Comparison of ENCODE assay signal across 19 mouse cellular contexts in genomic region chr2:64973819-64974441, GRCm38 (mm10). TPM values are rescaled to one million over a fixed set of nuclear protein-coding genes. Genes with fewer than 3 reads are reported as not detected.
A peak's percentile ranks its signal among the peaks of the same experiment; 100 is the strongest.
DNase-seq lines count a peak whose midpoint lies in the region; ATAC-seq and TF ChIP-seq lines count a peak whose summit lies in the region.
"Had no signal": no experiment of that assay in that cellular context is flagged by ENCODE, and none has a peak within 500 bp of the region (broad histone marks: within the 10 kb centered on the region; RNA-seq: fewer than 3 reads in every experiment).

No protein-coding gene starts in this region.

- no peak overlapping the region for H3K4me2 ChIP-seq in lung, embryonic 15.5 days
- no peak overlapping the region for H3K4me2 ChIP-seq in lung, postnatal 0 days (replicated peaks; ENCODE audit: low read depth, low read length)
- H3K4me2 ChIP-seq in liver, embryonic 11.5 days = no peak overlapping the region
- no peak overlapping the region for H3K4me2 ChIP-seq in liver, postnatal 0 days (ENCODE audit: low read depth, low read length)
- H3K4me2 ChIP-seq: embryonic facial prominence, embryonic 12.5 days; hindbrain, embryonic 12.5 days; midbrain, embryonic 12.5 days; neural tube, embryonic 12.5 days had no signal

- TF ChIP-seq CTCF in lung, postnatal 0 days (IDR thresholded peaks at IDR 0.05) = no peak
- TF ChIP-seq CTCF in liver, postnatal 0 days (IDR thresholded peaks at IDR 0.05; ENCODE audit: low read depth) = no peak

- 60% methylated on average over 10 of the region's 10 CpGs for WGBS in lung, embryonic 15.5 days
- 57% methylated on average over 10 of the region's 10 CpGs for WGBS in lung, postnatal 0 days
- 77% methylated on average over 10 of the region's 10 CpGs for WGBS in liver, embryonic 11.5 days
- WGBS in liver, postnatal 0 days (ENCODE audit: insufficient replicate concordance) = 65% methylated on average over 10 of the region's 10 CpGs

- no peaks in the 10 kb centered on the region for H3K9me3 ChIP-seq in lung, embryonic 15.5 days
- H3K9me3 ChIP-seq in lung, postnatal 0 days (ENCODE audit: low read length) = no peaks in the 10 kb centered on the region
- H3K9me3 ChIP-seq in liver, embryonic 11.5 days (ENCODE audit: control insufficient read depth, low read length) = no peaks in the 10 kb centered on the region
- H3K9me3 ChIP-seq in liver, postnatal 0 days (ENCODE audit: low read length) = no peaks in the 10 kb centered on the region
- H3K9me3 ChIP-seq: embryonic facial prominence, embryonic 12.5 days; heart, embryonic 10.5 days; hindbrain, embryonic 12.5 days; midbrain, embryonic 12.5 days; neural tube, embryonic 12.5 days had no signal

- peaks cover 26% of the 10 kb centered on the region for H3K4me1 ChIP-seq in lung, embryonic 15.5 days
- no peaks in the 10 kb centered on the region for H3K4me1 ChIP-seq in lung, postnatal 0 days (ENCODE audit: insufficient read depth, low read depth, low read length)
- no peaks in the 10 kb centered on the region; the same call in 1 of the 2 replicates for H3K4me1 ChIP-seq in liver, embryonic 11.5 days (replicated peaks; ENCODE audit: control insufficient read depth, insufficient read depth, low read length)
- no peaks in the 10 kb centered on the region; the same call in none of the 2 replicates for H3K4me1 ChIP-seq in liver, postnatal 0 days (ENCODE audit: insufficient read depth)
- H3K4me1 ChIP-seq: embryonic facial prominence, embryonic 12.5 days; neural tube, embryonic 12.5 days had no signal

- H3K36me3 ChIP-seq in lung, embryonic 15.5 days = no peaks in the 10 kb centered on the region
- H3K36me3 ChIP-seq in lung, postnatal 0 days (ENCODE audit: insufficient read depth, low read length) = no peaks in the 10 kb centered on the region
- no peaks in the 10 kb centered on the region for H3K36me3 ChIP-seq in liver, embryonic 11.5 days (ENCODE audit: control insufficient read depth, insufficient read depth, low read length)
- no peaks in the 10 kb centered on the region for H3K36me3 ChIP-seq in liver, postnatal 0 days (replicated peaks; ENCODE audit: insufficient read depth, low read length)
- H3K36me3 ChIP-seq: embryonic facial prominence, embryonic 12.5 days; heart, embryonic 10.5 days; hindbrain, embryonic 12.5 days; midbrain, embryonic 12.5 days; neural tube, embryonic 12.5 days had no signal

- H3K27me3 ChIP-seq in lung, embryonic 15.5 days = no peaks in the 10 kb centered on the region
- no peaks in the 10 kb centered on the region for H3K27me3 ChIP-seq in lung, postnatal 0 days (replicated peaks; ENCODE audit: insufficient read depth, low read length)
- H3K27me3 ChIP-seq in liver, embryonic 11.5 days (replicated peaks; ENCODE audit: control insufficient read depth, insufficient read depth, low read length) = no peaks in the 10 kb centered on the region
- no peaks in the 10 kb centered on the region for H3K27me3 ChIP-seq in liver, postnatal 0 days (ENCODE audit: insufficient read depth, low read length)
- H3K27me3 ChIP-seq: embryonic facial prominence, embryonic 12.5 days; hindbrain, embryonic 12.5 days; midbrain, embryonic 12.5 days; neural tube, embryonic 12.5 days had no signal

- no peak for TF ChIP-seq EP300 in lung, postnatal 0 days (IDR thresholded peaks at IDR 0.05)
- TF ChIP-seq EP300 in liver, postnatal 0 days (IDR thresholded peaks at IDR 0.05; ENCODE audit: low read depth) = no peak

- ATAC-seq in lung, embryonic 15.5 days (ENCODE audit: borderline replicate concordance, extremely low read depth, low FRiP score, low TSS enrichment) = 0 out of 2 replicates have a peak, but pooled peaks have one; percentile 23
- no peak for ATAC-seq in lung, postnatal 0 days
- 0 out of 2 replicates have a peak, but pooled peaks have one; percentile 29 for ATAC-seq in liver, embryonic 11.5 days (replicated peaks; ENCODE audit: low FRiP score)
- peak; percentile 86 for ATAC-seq in liver, postnatal 0 days
- ATAC-seq: forebrain, embryonic 14.5 days; inflammation-experienced regulatory T-cells, adult 6 months had no signal

- DNase-seq in kidney, adult 9 months = peak; percentile 34
- DNase-seq in kidney, adult 8-10 months = no peak
- DNase-seq in lung, postnatal 0 days (ENCODE audit: low spot score) = no peak
- DNase-seq in liver, embryonic 11.5 days (ENCODE audit: low spot score) = no peak
- no peak for DNase-seq in liver, postnatal 0 days
- no peak for DNase-seq in thymus, postnatal 0 days (ENCODE audit: low spot score)
- DNase-seq: cerebellum, adult 9-10 months; gastrocnemius, postnatal 36 days; thymus, postnatal 14 days had no signal

- no peak overlapping the region for H3K4me3 ChIP-seq in lung, embryonic 15.5 days
- H3K4me3 ChIP-seq in lung, postnatal 0 days (ENCODE audit: low read depth, low read length) = no peak overlapping the region
- no peak overlapping the region for H3K4me3 ChIP-seq in liver, embryonic 11.5 days (ENCODE audit: low read depth, low read length)
- no peak overlapping the region for H3K4me3 ChIP-seq in liver, postnatal 0 days (ENCODE audit: low read depth, low read length)
- H3K4me3 ChIP-seq: embryonic facial prominence, embryonic 12.5 days; heart, embryonic 10.5 days; hindbrain, embryonic 12.5 days; layer of hippocampus, adult 2 months; midbrain, embryonic 12.5 days; neural tube, embryonic 12.5 days had no signal

- 0 out of 2 replicates have a peak overlapping the region, but pooled peaks have one; percentile 10 for H3K27ac ChIP-seq in lung, embryonic 15.5 days
- no peak overlapping the region for H3K27ac ChIP-seq in lung, postnatal 0 days (ENCODE audit: low read length)
- no peak overlapping the region for H3K27ac ChIP-seq in liver, embryonic 11.5 days (ENCODE audit: low read depth, low read length)
- peak overlapping the region; percentile 73 for H3K27ac ChIP-seq in liver, postnatal 0 days (ENCODE audit: low read depth)
- H3K27ac ChIP-seq: embryonic facial prominence, embryonic 12.5 days; hindbrain, embryonic 12.5 days; liver, embryonic 14.5 days; midbrain, embryonic 12.5 days; neural tube, embryonic 12.5 days had no signal

- no peak overlapping the region for H3K9ac ChIP-seq in lung, embryonic 15.5 days
- H3K9ac ChIP-seq in lung, postnatal 0 days (replicated peaks; ENCODE audit: low read depth) = no peak overlapping the region
- no peak overlapping the region for H3K9ac ChIP-seq in liver, embryonic 11.5 days (ENCODE audit: low read depth, low read length)
- no peak overlapping the region for H3K9ac ChIP-seq in liver, postnatal 0 days (replicated peaks)
- H3K9ac ChIP-seq: embryonic facial prominence, embryonic 12.5 days; hindbrain, embryonic 12.5 days; liver, embryonic 14.5 days; midbrain, embryonic 12.5 days; neural tube, embryonic 12.5 days had no signal

RNA-seq across cellular contexts. Expression of gene Grb14, which starts 50.9 kb away (rescaled TPM):
- 36.9 and 37.3 TPM in 2 replicates for polyA plus RNA-seq in lung, embryonic 15.5 days (2015; fragmentation: Nextera tagmentation; extraction: Ambion mirVana)
- 34.7 and 38.2 TPM in 2 replicates for polyA plus RNA-seq in lung, postnatal 0 days (2015; fragmentation: Nextera tagmentation; extraction: Ambion mirVana)
- polyA plus RNA-seq in liver, embryonic 11.5 days (2014; fragmentation: Nextera tagmentation; extraction: Ambion mirVana) = 7.7 and 8.1 TPM in 2 replicates
- polyA plus RNA-seq in liver, postnatal 0 days (2015; fragmentation: Nextera tagmentation; extraction: Ambion mirVana) = 39.9 and 45.7 TPM in 2 replicates
- 0.87 and 1.1 TPM in 2 replicates for polyA plus RNA-seq in thymus, postnatal 0 days (2015; fragmentation: Nextera tagmentation; extraction: Ambion mirVana)
- polyA plus RNA-seq: inflammation-experienced regulatory T-cells, adult 6 months had no signal

Comparison
In these comparisons a context has a peak if more than half of its experiments do, and no peak if none do; other contexts are left out.
1. H3K27ac ChIP-seq: peak in lung, embryonic 15.5 days (single experiment) and liver, postnatal 0 days (single experiment); none in lung, postnatal 0 days (single experiment) and liver, embryonic 11.5 days (single experiment).